Mouse (Mus musculus) macrophage (primary cell): ENCODE data around the gene Klhl21. TPM values are rescaled to one million over a fixed set of nuclear protein-coding genes. Genes with fewer than 3 reads are reported as not detected.

Source experiments
- H3K27ac ChIP-seq: fragments of 350-480 bp; formaldehyde crosslinking; 2 replicates; pipeline ENCODE4 v1.9.0; 2021
- H3K36me3 ChIP-seq: fragments of 350-480 bp; formaldehyde crosslinking; 2 replicates; pipeline ENCODE4 v1.9.0; 2021; ENCODE audit errors: inconsistent target
- H3K4me3 ChIP-seq: fragments of 350-480 bp; formaldehyde crosslinking; 2 replicates; pipeline ENCODE4 v1.9.0; 2021; ENCODE audit errors: inconsistent target
- H3K79me2 ChIP-seq: fragments of 350-480 bp; formaldehyde crosslinking; 2 replicates; pipeline ENCODE4 v1.9.0; 2021; ENCODE audit errors: inconsistent target
- WGBS: methylation state at CpG from one replicate; pipeline ENCODE4 v1.1.7; 2026; ENCODE audit warnings: inconsistent platforms; ENCODE audit not compliant: missing documents; 5-methylcytosine and 5-hydroxymethylcytosine counted together
- polyA plus RNA-seq: library from polyadenylated mRNA; stranded (reverse); fragments of 250-400 nt; gene quantifications from 3 replicates; pipeline ENCODE4 v1.2.4, GENCODE M21; 2018; ENCODE audit warnings: inconsistent platforms

The Klhl21 gene
- polyA plus RNA-seq, 1 experiment from 2014 or later = 5.1 TPM

GRCm38 (mm10) chr4:152041924-152042641 lies 33.5 kb downstream of the Klhl21 start:
- H3K4me3 ChIP-seq = no peak overlapping the region
- 97% methylated on average over 20 of the region's 22 CpGs for WGBS

GRCm38 (mm10) chr4:152043171-152043570 lies 34.6 kb downstream of the Klhl21 start:
- H3K4me3 ChIP-seq = no peak overlapping the region
- H3K79me2 ChIP-seq = peaks cover 42% of the 10 kb centered on the region
- no peak overlapping the region for H3K27ac ChIP-seq
- peaks cover 56% of the 10 kb centered on the region; the same call in 1 of the 2 replicates for H3K36me3 ChIP-seq
- WGBS = 93% methylated on average over 3 of the region's 3 CpGs

More at GRCm38 (mm10) chr4:152041924-152042641, 33.5 kb downstream of the Klhl21 start:
- Histone ChIP-seq H3K27ac (no peak overlapping the region), H3K79me2 (peaks cover 42% of the 10 kb centered on the region), H3K36me3 (peaks cover 45% of the 10 kb centered on the region; the same call in 1 of the 2 replicates)

GRCm38 (mm10) chr4:152044609-152045008 lies 36.0 kb downstream of the Klhl21 start:
- WGBS = 87% methylated on average over 6 of the region's 6 CpGs
- Histone ChIP-seq H3K27ac (no peak overlapping the region), H3K4me3 (no peak overlapping the region), H3K79me2 (peaks cover 41% of the 10 kb centered on the region), H3K36me3 (peaks cover 56% of the 10 kb centered on the region; the same call in 1 of the 2 replicates)

- Histone ChIP-seq H3K4me3 (no peak overlapping the region), H3K27ac (no peak overlapping the region), H3K79me2 (no peaks in the 10 kb centered on the region), H3K36me3 (peaks cover 16% of the 10 kb centered on the region)
- WGBS = 84% methylated on average over 8 of the region's 9 CpGs
These were observed 53.9 kb downstream of the Klhl21 start for GRCm38 (mm10) chr4:152062390-152063110.

GRCm38 (mm10) chr4:152067280-152067679 lies 58.7 kb downstream of the Klhl21 start:
- no peak overlapping the region for H3K4me3 ChIP-seq

More at GRCm38 (mm10) chr4:152067280-152067679, 58.7 kb downstream of the Klhl21 start:
- Histone ChIP-seq H3K36me3 (no peaks in the 10 kb centered on the region), H3K27ac (no peak overlapping the region), H3K79me2 (no peaks in the 10 kb centered on the region)

Other genes starting within 250 kb of the Klhl21 start
- gene Camta1, start 146.9 kb upstream of the Klhl21 start, polyA plus RNA-seq = 8.7 to 23.8 TPM (median 16.9 TPM) in 3 replicates
- 27.8 to 45.3 TPM (median 43.7 TPM) in 3 replicates for gene Dnajc11, start 75.1 kb upstream of the Klhl21 start, polyA plus RNA-seq
- 5.4 to 24.7 TPM (median 14.9 TPM) in 3 replicates for gene Thap3, start 19.8 kb upstream of the Klhl21 start, polyA plus RNA-seq
- gene Phf13, start 12.5 kb upstream of the Klhl21 start, polyA plus RNA-seq = 7.5 to 11.5 TPM (median 10.7 TPM) in 3 replicates
- 3.5 to 5.0 TPM (median 4.8 TPM) in 3 replicates for gene Zbtb48, start 18.9 kb downstream of the Klhl21 start, polyA plus RNA-seq
- not detected in 3 replicates for gene Tas1r1, start 29.8 kb downstream of the Klhl21 start, polyA plus RNA-seq
- gene Nol9, start 30.5 kb downstream of the Klhl21 start, polyA plus RNA-seq = 12.0 to 24.1 TPM (median 14.8 TPM) in 3 replicates
- gene Plekhg5, start 63.7 kb downstream of the Klhl21 start, polyA plus RNA-seq = 1.00 to 1.5 TPM (median 1.1 TPM) in 3 replicates
- 0.11 TPM in 1 of 3 replicates, not detected in the others for gene Tnfrsf25, start 107.1 kb downstream of the Klhl21 start, polyA plus RNA-seq
- gene Espn, start 143.6 kb downstream of the Klhl21 start, polyA plus RNA-seq = 0.34 to 0.42 TPM (median 0.34 TPM) in 3 replicates
- 0.10 TPM in 1 of 3 replicates, not detected in the others for gene Hes2, start 150.1 kb downstream of the Klhl21 start, polyA plus RNA-seq
- 18.0 to 35.3 TPM (median 23.7 TPM) in 3 replicates for gene Acot7, start 169.3 kb downstream of the Klhl21 start, polyA plus RNA-seq